Mouse (Mus musculus): Measurements from ENCODE around the gene 2900011O08Rik. TPM values are rescaled to one million over a fixed set of nuclear protein-coding genes. Genes with fewer than 3 reads are reported as not detected.

Gene 2900011O08Rik
- polyA plus RNA-seq, 1 experiment from 2014 or later, result 2.9 TPM

- Histone ChIP-seq H3K4me3 (ENCODE audit: low read depth, low read length) (no peak overlapping the region), H3K27ac (ENCODE audit: low read depth) (no peak overlapping the region), H3K27me3 (replicated peaks; ENCODE audit: control insufficient read depth, insufficient read depth, low read length) (no peaks in the 10 kb centered on the region), H3K36me3 (ENCODE audit: control insufficient read depth, insufficient read depth, low read length) (peaks cover 67% of the 10 kb centered on the region), H3K9ac (ENCODE audit: low read length) (no peak overlapping the region), H3K4me1 (replicated peaks; ENCODE audit: control insufficient read depth, insufficient read depth, low read length) (no peaks in the 10 kb centered on the region), H3K4me2 (ENCODE audit: low read length) (no peak overlapping the region), H3K9me3 (ENCODE audit: control insufficient read depth, low read length) (no peaks in the 10 kb centered on the region)
- WGBS, result 80% methylated on average over 2 of the region's 2 CpGs
- no peak for DNase-seq (ENCODE audit: low spot score)
- ATAC-seq (replicated peaks; ENCODE audit: low FRiP score, low TSS enrichment, low read depth), result no peak
Measured at GRCm38 (mm10) chr16:14110922-14111321, 124.5 kb downstream of the 2900011O08Rik start.

- peaks cover 74% of the 10 kb centered on the region for H3K36me3 ChIP-seq (ENCODE audit: control insufficient read depth, insufficient read depth, low read length)
Measured at GRCm38 (mm10) chr16:14112133-14112532, 125.7 kb downstream of the 2900011O08Rik start.

GRCm38 (mm10) chr16:14112742-14113141 is 126.3 kb downstream of the 2900011O08Rik start:
- no peak overlapping the region for H3K27ac ChIP-seq (ENCODE audit: low read depth)

More at GRCm38 (mm10) chr16:14112133-14112532, 125.7 kb downstream of the 2900011O08Rik start:
- Histone ChIP-seq H3K27me3 (replicated peaks; ENCODE audit: control insufficient read depth, insufficient read depth, low read length) (no peaks in the 10 kb centered on the region), H3K4me2 (ENCODE audit: low read length) (no peak overlapping the region), H3K9me3 (ENCODE audit: control insufficient read depth, low read length) (no peaks in the 10 kb centered on the region), H3K9ac (ENCODE audit: low read length) (no peak overlapping the region), H3K4me1 (replicated peaks; ENCODE audit: control insufficient read depth, insufficient read depth, low read length) (no peaks in the 10 kb centered on the region), H3K27ac (ENCODE audit: low read depth) (no peak overlapping the region), H3K4me3 (ENCODE audit: low read depth, low read length) (no peak overlapping the region)
- WGBS, result 66% methylated on average over 2 of the region's 2 CpGs
- DNase-seq (ENCODE audit: low spot score) (no peak), ATAC-seq (replicated peaks; ENCODE audit: low FRiP score, low TSS enrichment, low read depth) (no peak)

GRCm38 (mm10) chr16:14117299-14117698 is 130.9 kb downstream of the 2900011O08Rik start:
- no peak for DNase-seq (ENCODE audit: low spot score)
- Histone ChIP-seq H3K27me3 (replicated peaks; ENCODE audit: control insufficient read depth, insufficient read depth, low read length) (no peaks in the 10 kb centered on the region), H3K36me3 (ENCODE audit: control insufficient read depth, insufficient read depth, low read length) (peaks cover 77% of the 10 kb centered on the region), H3K4me2 (ENCODE audit: low read length) (no peak overlapping the region), H3K4me1 (replicated peaks; ENCODE audit: control insufficient read depth, insufficient read depth, low read length) (no peaks in the 10 kb centered on the region), H3K9me3 (ENCODE audit: control insufficient read depth, low read length) (no peaks in the 10 kb centered on the region), H3K9ac (ENCODE audit: low read length) (no peak overlapping the region), H3K27ac (ENCODE audit: low read depth) (no peak overlapping the region), H3K4me3 (ENCODE audit: low read depth, low read length) (no peak overlapping the region)
- ATAC-seq (replicated peaks; ENCODE audit: low FRiP score, low TSS enrichment, low read depth), result no peak
- WGBS, result 82% methylated on average over 2 of the region's 2 CpGs

More at GRCm38 (mm10) chr16:14112742-14113141, 126.3 kb downstream of the 2900011O08Rik start:
- no peaks in the 10 kb centered on the region for H3K4me1 ChIP-seq (replicated peaks; ENCODE audit: control insufficient read depth, insufficient read depth, low read length)
- no peak overlapping the region for H3K4me2 ChIP-seq (ENCODE audit: low read length)
- DNase-seq (ENCODE audit: low spot score) (no peak), ATAC-seq (replicated peaks; ENCODE audit: low FRiP score, low TSS enrichment, low read depth) (no peak)
- no peaks in the 10 kb centered on the region for H3K27me3 ChIP-seq (replicated peaks; ENCODE audit: control insufficient read depth, insufficient read depth, low read length)
- no peak overlapping the region for H3K9ac ChIP-seq (ENCODE audit: low read length)
- H3K9me3 ChIP-seq (ENCODE audit: control insufficient read depth, low read length), result no peaks in the 10 kb centered on the region
- H3K4me3 ChIP-seq (ENCODE audit: low read depth, low read length), result no peak overlapping the region
- peaks cover 78% of the 10 kb centered on the region for H3K36me3 ChIP-seq (ENCODE audit: control insufficient read depth, insufficient read depth, low read length)
- 95% methylated on average over 3 of the region's 3 CpGs for WGBS

- H3K27me3 ChIP-seq (replicated peaks; ENCODE audit: control insufficient read depth, insufficient read depth, low read length), result no peaks in the 10 kb centered on the region
- no peaks in the 10 kb centered on the region for H3K4me1 ChIP-seq (replicated peaks; ENCODE audit: control insufficient read depth, insufficient read depth, low read length)
- DNase-seq (ENCODE audit: low spot score) (no peak), ATAC-seq (replicated peaks; ENCODE audit: low FRiP score, low TSS enrichment, low read depth) (no peak)
- 92% methylated on average over 5 of the region's 5 CpGs for WGBS
- peaks cover 81% of the 10 kb centered on the region for H3K36me3 ChIP-seq (ENCODE audit: control insufficient read depth, insufficient read depth, low read length)
- H3K9me3 ChIP-seq (ENCODE audit: control insufficient read depth, low read length), result no peaks in the 10 kb centered on the region
- H3K4me3 ChIP-seq (ENCODE audit: low read depth, low read length), result no peak overlapping the region
- H3K27ac ChIP-seq (ENCODE audit: low read depth), result no peak overlapping the region
- no peak overlapping the region for H3K4me2 ChIP-seq (ENCODE audit: low read length)
- no peak overlapping the region for H3K9ac ChIP-seq (ENCODE audit: low read length)
Measured at GRCm38 (mm10) chr16:14120941-14121340, 134.5 kb downstream of the 2900011O08Rik start.

- peaks cover 87% of the 10 kb centered on the region for H3K36me3 ChIP-seq (ENCODE audit: control insufficient read depth, insufficient read depth, low read length)
- ATAC-seq (replicated peaks; ENCODE audit: low FRiP score, low TSS enrichment, low read depth), result no peak
- over 99% methylated on average over 7 of the region's 7 CpGs for WGBS
Measured at GRCm38 (mm10) chr16:14121563-14121962, 135.2 kb downstream of the 2900011O08Rik start.

GRCm38 (mm10) chr16:14122586-14122985 is 136.2 kb downstream of the 2900011O08Rik start:
- Histone ChIP-seq H3K4me3 (ENCODE audit: low read depth, low read length) (no peak overlapping the region), H3K27ac (ENCODE audit: low read depth) (no peak overlapping the region), H3K36me3 (ENCODE audit: control insufficient read depth, insufficient read depth, low read length) (peaks cover 87% of the 10 kb centered on the region), H3K9ac (ENCODE audit: low read length) (no peak overlapping the region), H3K4me1 (replicated peaks; ENCODE audit: control insufficient read depth, insufficient read depth, low read length) (no peaks in the 10 kb centered on the region), H3K27me3 (replicated peaks; ENCODE audit: control insufficient read depth, insufficient read depth, low read length) (no peaks in the 10 kb centered on the region), H3K4me2 (ENCODE audit: low read length) (no peak overlapping the region), H3K9me3 (ENCODE audit: control insufficient read depth, low read length) (no peaks in the 10 kb centered on the region)
- ATAC-seq (replicated peaks; ENCODE audit: low FRiP score, low TSS enrichment, low read depth) (no peak), DNase-seq (ENCODE audit: low spot score) (no peak)

More at GRCm38 (mm10) chr16:14121563-14121962, 135.2 kb downstream of the 2900011O08Rik start:
- DNase-seq (ENCODE audit: low spot score), result no peak
- no peak overlapping the region for H3K4me3 ChIP-seq (ENCODE audit: low read depth, low read length)
- H3K4me1 ChIP-seq (replicated peaks; ENCODE audit: control insufficient read depth, insufficient read depth, low read length), result no peaks in the 10 kb centered on the region
- H3K27ac ChIP-seq (ENCODE audit: low read depth), result no peak overlapping the region
- no peak overlapping the region for H3K9ac ChIP-seq (ENCODE audit: low read length)
- no peaks in the 10 kb centered on the region for H3K27me3 ChIP-seq (replicated peaks; ENCODE audit: control insufficient read depth, insufficient read depth, low read length)
- no peaks in the 10 kb centered on the region for H3K9me3 ChIP-seq (ENCODE audit: control insufficient read depth, low read length)
- no peak overlapping the region for H3K4me2 ChIP-seq (ENCODE audit: low read length)

GRCm38 (mm10) chr16:14123901-14124300 is 137.5 kb downstream of the 2900011O08Rik start:
- Histone ChIP-seq H3K4me1 (replicated peaks; ENCODE audit: control insufficient read depth, insufficient read depth, low read length) (no peaks in the 10 kb centered on the region), H3K4me3 (ENCODE audit: low read depth, low read length) (no peak overlapping the region), H3K9me3 (ENCODE audit: control insufficient read depth, low read length) (no peaks in the 10 kb centered on the region), H3K27ac (ENCODE audit: low read depth) (no peak overlapping the region), H3K36me3 (ENCODE audit: control insufficient read depth, insufficient read depth, low read length) (peaks cover 89% of the 10 kb centered on the region), H3K27me3 (replicated peaks; ENCODE audit: control insufficient read depth, insufficient read depth, low read length) (no peaks in the 10 kb centered on the region), H3K4me2 (ENCODE audit: low read length) (no peak overlapping the region), H3K9ac (ENCODE audit: low read length) (no peak overlapping the region)
- WGBS, result 95% methylated on average over 2 of the region's 2 CpGs
- ATAC-seq (replicated peaks; ENCODE audit: low FRiP score, low TSS enrichment, low read depth) (no peak), DNase-seq (ENCODE audit: low spot score) (no peak)

GRCm38 (mm10) chr16:14124709-14125108 is 138.3 kb downstream of the 2900011O08Rik start:
- Histone ChIP-seq H3K36me3 (ENCODE audit: control insufficient read depth, insufficient read depth, low read length) (peaks cover 94% of the 10 kb centered on the region), H3K27ac (ENCODE audit: low read depth) (no peak overlapping the region), H3K9me3 (ENCODE audit: control insufficient read depth, low read length) (no peaks in the 10 kb centered on the region), H3K9ac (ENCODE audit: low read length) (no peak overlapping the region), H3K4me1 (replicated peaks; ENCODE audit: control insufficient read depth, insufficient read depth, low read length) (no peaks in the 10 kb centered on the region), H3K4me2 (ENCODE audit: low read length) (no peak overlapping the region), H3K27me3 (replicated peaks; ENCODE audit: control insufficient read depth, insufficient read depth, low read length) (no peaks in the 10 kb centered on the region), H3K4me3 (ENCODE audit: low read depth, low read length) (no peak overlapping the region)
- WGBS, result 94% methylated on average over 7 of the region's 7 CpGs
- ATAC-seq (replicated peaks; ENCODE audit: low FRiP score, low TSS enrichment, low read depth) (no peak), DNase-seq (ENCODE audit: low spot score) (no peak)
